ENCODE assay signal across 29 mouse cellular contexts in genomic region chr3:103546166-103546565, GRCm38 (mm10). TPM values are rescaled to one million over a fixed set of nuclear protein-coding genes. Genes with fewer than 3 reads are reported as not detected.
"Had no signal": no experiment of that assay in that cellular context is flagged by ENCODE, and none has a peak within 500 bp of the region (broad histone marks: within the 10 kb centered on the region; RNA-seq: fewer than 3 reads in every experiment).

No protein-coding gene starts in this region.

- H3K36me3 ChIP-seq: heart, embryonic 13.5 days; heart, embryonic 15.5 days; hindbrain, embryonic 13.5 days; hindbrain, embryonic 15.5 days; kidney, embryonic 15.5 days; limb, embryonic 12.5 days; liver, embryonic 13.5 days; liver, embryonic 15.5 days had no signal

- H3K27me3 ChIP-seq: heart, embryonic 13.5 days; heart, embryonic 15.5 days; hindbrain, embryonic 13.5 days; hindbrain, embryonic 15.5 days; kidney, embryonic 15.5 days; limb, embryonic 12.5 days; liver, embryonic 13.5 days; liver, embryonic 15.5 days had no signal

- H3K4me1 ChIP-seq: heart, embryonic 15.5 days; hindbrain, embryonic 13.5 days; hindbrain, embryonic 15.5 days; kidney, embryonic 15.5 days; limb, embryonic 12.5 days; liver, embryonic 13.5 days; liver, embryonic 15.5 days had no signal

- H3K9me3 ChIP-seq: heart, embryonic 15.5 days; hindbrain, embryonic 15.5 days; kidney, embryonic 15.5 days; limb, embryonic 12.5 days; liver, embryonic 13.5 days; liver, embryonic 15.5 days had no signal

- DNase-seq: gastrocnemius, adult 2 months; gastrocnemius, postnatal 10 days; gastrocnemius, postnatal 25 days; heart, adult 18-20 months; heart, postnatal 14 days; heart, postnatal 36 days; kidney, adult 11 months; kidney, adult 2 months; kidney, adult 9 months; kidney, postnatal 14 days; kidney, postnatal 36 days; layer of hippocampus, adult 9-11 months; layer of hippocampus, postnatal 36 days; left cerebral cortex, postnatal 4 days; liver; liver, embryonic 13.5 days had no signal

- H3K4me3 ChIP-seq: gastrocnemius, adult 2 months; heart, embryonic 13.5 days; heart, embryonic 15.5 days; hindbrain, embryonic 13.5 days; hindbrain, embryonic 15.5 days; kidney, embryonic 15.5 days; limb, embryonic 12.5 days; liver, embryonic 13.5 days; liver, embryonic 15.5 days had no signal

- H3K27ac ChIP-seq: gastrocnemius, adult 2 months; heart, embryonic 13.5 days; heart, embryonic 15.5 days; hindbrain, embryonic 13.5 days; hindbrain, embryonic 15.5 days; hindbrain, postnatal 0 days; kidney, embryonic 15.5 days; kidney, postnatal 0 days; limb, embryonic 12.5 days; liver, embryonic 13.5 days; liver, embryonic 15.5 days had no signal

RNA-seq across cellular contexts. Expression of gene Syt6, which starts 28.9 kb away (rescaled TPM):
- total RNA-seq: gastrocnemius, adult 2 months; gastrocnemius, postnatal 25 days; gastrocnemius, postnatal 4 days; granulocyte monocyte progenitor cell, adult 5-6 weeks; heart, adult 18-20 months; heart, postnatal 14 days; heart, postnatal 36 days; hematopoietic stem cell, adult 5-6 weeks had no signal
- polyA plus RNA-seq: heart, embryonic 15.5 days; heart, postnatal 0 days; kidney, adult 2 months; liver, embryonic 13.5 days had no signal
